Mouse (Mus musculus) embryonic facial prominence, embryonic 10.5 days (tissue): ENCODE data around the gene Mum1. TPM values are rescaled to one million over a fixed set of nuclear protein-coding genes. Genes with fewer than 3 reads are reported as not detected.

ENCODE experiments used
- DNase-seq: peaks from one replicate; pipeline ENCODE4 v3.0.0-alpha.2; 2017; ENCODE audit warnings: low spot score
- H3K27ac ChIP-seq: fragments of 300-500 bp; sonication (generic); replicated peaks from 2 replicates; pipeline ENCODE4 v1.5.1; 2016; ENCODE audit warnings: mild to moderate bottlenecking
- H3K27me3 ChIP-seq: fragments of 300-500 bp; sonication (generic); replicated peaks from 2 replicates; pipeline ENCODE4 v1.6.1; 2016; ENCODE audit warnings: low read depth, mild to moderate bottlenecking; ENCODE audit not compliant: poor library complexity, severe bottlenecking
- H3K36me3 ChIP-seq: fragments of 300-500 bp; sonication (generic); replicated peaks from 2 replicates; pipeline ENCODE4 v1.6.1; 2016; ENCODE audit warnings: mild to moderate bottlenecking, moderate library complexity
- H3K4me1 ChIP-seq: fragments of 300-500 bp; sonication (generic); 2 replicates; pipeline ENCODE4 v1.6.1; 2016
- H3K4me3 ChIP-seq: fragments of 300-500 bp; sonication (generic); 2 replicates; pipeline ENCODE4 v1.5.1; 2016; ENCODE audit warnings: mild to moderate bottlenecking, moderate library complexity
- H3K9me3 ChIP-seq: fragments of 300-500 bp; sonication (generic); 2 replicates; pipeline ENCODE4 v1.6.1; 2016; ENCODE audit warnings: mild to moderate bottlenecking
- WGBS: fragments of 180-500 bp; shearing (Covaris S2); methylation state at CpG from one replicate; pipeline ENCODE4 v1.1.7; 2016; 5-methylcytosine and 5-hydroxymethylcytosine counted together
- polyA plus RNA-seq: library from polyadenylated mRNA; unstranded; fragments of >200 nt; fragmentation: Nextera tagmentation; extraction: Ambion mirVana; gene quantifications from 2 replicates; pipeline ENCODE4 v1.2.1, GENCODE M21; 2016

Mum1 gene
- polyA plus RNA-seq = 95.9 and 98.1 TPM in 2 replicates

- Histone ChIP-seq H3K36me3 (peaks cover 39% of the 10 kb centered on the region), H3K27ac (peak within 1 kb of the TSS; percentile 99), H3K9me3 (no peaks in the 10 kb centered on the region), H3K4me1 (peaks cover 53% of the 10 kb centered on the region), H3K4me3 (peak within 1 kb of the TSS; percentile 93), H3K27me3 (no peaks in the 10 kb centered on the region)
- DNase-seq = peak; percentile 100
- WGBS = under 1% methylated on average over 75 of the region's 75 CpGs
These were observed at the start of gene Mum1 for GRCm38 (mm10) chr10:80226416-80227165. TSS of gene Mum1 (plus strand) at chr10:80226434.

GRCm38 (mm10) chr10:80177441-80178279 lies 48.6 kb upstream of the Mum1 start:
- Histone ChIP-seq H3K27me3 (no peaks in the 10 kb centered on the region), H3K27ac (peak overlapping the region; percentile 62; the same call in 1 of the 2 replicates), H3K4me3 (peak overlapping the region; percentile 11; the same call in 1 of the 2 replicates)

GRCm38 (mm10) chr10:80179068-80180051 lies 46.9 kb upstream of the Mum1 start, which contains the start of gene Efna2:
TSS of gene Efna2 (plus strand) at chr10:80179482.
- Histone ChIP-seq H3K36me3 (peaks cover 29% of the 10 kb centered on the region), H3K27me3 (peaks cover 10% of the 10 kb centered on the region; the same call in 1 of the 2 replicates), H3K27ac (peak within 1 kb of the TSS; percentile 94), H3K9me3 (no peaks in the 10 kb centered on the region), H3K4me1 (peaks cover 62% of the 10 kb centered on the region), H3K4me3 (peak within 1 kb of the TSS; percentile 83)
- peak; percentile 83 for DNase-seq
- 6% methylated on average over 106 of the region's 106 CpGs for WGBS

More at GRCm38 (mm10) chr10:80177441-80178279, 48.6 kb upstream of the Mum1 start:
- no peak for DNase-seq
- peaks cover 70% of the 10 kb centered on the region for H3K4me1 ChIP-seq
- peaks cover 12% of the 10 kb centered on the region for H3K36me3 ChIP-seq
- WGBS = 66% methylated on average over 7 of the region's 7 CpGs
- H3K9me3 ChIP-seq = no peaks in the 10 kb centered on the region

- peaks cover 18% of the 10 kb centered on the region for H3K27me3 ChIP-seq
- peak overlapping the region; percentile 94 for H3K27ac ChIP-seq
- no peak for DNase-seq
- peak overlapping the region; percentile 83 for H3K4me3 ChIP-seq
- H3K4me1 ChIP-seq = peaks cover 58% of the 10 kb centered on the region
- H3K36me3 ChIP-seq = peaks cover 33% of the 10 kb centered on the region
- no peaks in the 10 kb centered on the region for H3K9me3 ChIP-seq
- WGBS = 49% methylated on average over 6 of the region's 6 CpGs
These were observed 45.9 kb upstream of the Mum1 start for GRCm38 (mm10) chr10:80180288-80180687.

GRCm38 (mm10) chr10:80180823-80181222 lies 45.4 kb upstream of the Mum1 start:
- peak; percentile 66 for DNase-seq
- H3K27ac ChIP-seq = peak overlapping the region; percentile 94
- H3K27me3 ChIP-seq = peaks cover 23% of the 10 kb centered on the region
- peaks cover 58% of the 10 kb centered on the region for H3K4me1 ChIP-seq
- no peaks in the 10 kb centered on the region for H3K9me3 ChIP-seq
- H3K36me3 ChIP-seq = peaks cover 38% of the 10 kb centered on the region
- WGBS = 30% methylated on average over 5 of the region's 5 CpGs
- H3K4me3 ChIP-seq = peak overlapping the region; percentile 83

- peaks cover 53% of the 10 kb centered on the region for H3K4me1 ChIP-seq
- no peak for DNase-seq
- H3K36me3 ChIP-seq = peaks cover 55% of the 10 kb centered on the region
- no peaks in the 10 kb centered on the region for H3K9me3 ChIP-seq
- peaks cover 41% of the 10 kb centered on the region for H3K27me3 ChIP-seq
- WGBS = 93% methylated on average over 7 of the region's 7 CpGs
- H3K27ac ChIP-seq = no peak overlapping the region
- peak overlapping the region; percentile 83; the same call in 1 of the 2 replicates for H3K4me3 ChIP-seq
These were observed 43.7 kb upstream of the Mum1 start for GRCm38 (mm10) chr10:80182547-80182946.

GRCm38 (mm10) chr10:80186649-80187048 lies 39.6 kb upstream of the Mum1 start:
- 41% methylated on average over 27 of the region's 27 CpGs for WGBS
- peaks cover 71% of the 10 kb centered on the region for H3K36me3 ChIP-seq

GRCm38 (mm10) chr10:80187739-80188138 lies 38.5 kb upstream of the Mum1 start:
- Histone ChIP-seq H3K4me3 (no peak overlapping the region), H3K27me3 (peaks cover 93% of the 10 kb centered on the region), H3K4me1 (peaks cover 48% of the 10 kb centered on the region), H3K36me3 (peaks cover 60% of the 10 kb centered on the region), H3K9me3 (no peaks in the 10 kb centered on the region), H3K27ac (no peak overlapping the region)
- DNase-seq = no peak
- WGBS = 87% methylated on average over 10 of the region's 10 CpGs

More at GRCm38 (mm10) chr10:80186649-80187048, 39.6 kb upstream of the Mum1 start:
- H3K4me1 ChIP-seq = peaks cover 54% of the 10 kb centered on the region
- H3K9me3 ChIP-seq = no peaks in the 10 kb centered on the region
- H3K27me3 ChIP-seq = peaks cover 82% of the 10 kb centered on the region
- no peak for DNase-seq
- no peak overlapping the region for H3K27ac ChIP-seq
- H3K4me3 ChIP-seq = no peak overlapping the region; the same call in 1 of the 2 replicates

GRCm38 (mm10) chr10:80188453-80189024 lies 37.7 kb upstream of the Mum1 start:
- WGBS = 70% methylated on average over 15 of the region's 15 CpGs

GRCm38 (mm10) chr10:80189999-80190398 lies 36.2 kb upstream of the Mum1 start:
- Histone ChIP-seq H3K9me3 (no peaks in the 10 kb centered on the region), H3K36me3 (peaks cover 40% of the 10 kb centered on the region), H3K4me1 (peaks cover 61% of the 10 kb centered on the region), H3K4me3 (peak overlapping the region; percentile 58), H3K27ac (peak overlapping the region; percentile 81), H3K27me3 (peaks cover 94% of the 10 kb centered on the region)
- peak; percentile 56 for DNase-seq
- WGBS = 3% methylated on average over 21 of the region's 21 CpGs

More at GRCm38 (mm10) chr10:80188453-80189024, 37.7 kb upstream of the Mum1 start:
- Histone ChIP-seq H3K4me1 (peaks cover 53% of the 10 kb centered on the region), H3K27ac (no peak overlapping the region), H3K4me3 (no peak overlapping the region), H3K27me3 (peaks cover 99% of the 10 kb centered on the region), H3K36me3 (peaks cover 52% of the 10 kb centered on the region), H3K9me3 (no peaks in the 10 kb centered on the region)
- no peak for DNase-seq

GRCm38 (mm10) chr10:80190491-80191051 lies 35.7 kb upstream of the Mum1 start:
- H3K9me3 ChIP-seq = no peaks in the 10 kb centered on the region
- H3K4me1 ChIP-seq = peaks cover 55% of the 10 kb centered on the region
- peaks cover 91% of the 10 kb centered on the region for H3K27me3 ChIP-seq
- H3K27ac ChIP-seq = peak overlapping the region; percentile 81
- 1% methylated on average over 48 of the region's 48 CpGs for WGBS
- peak; percentile 77 for DNase-seq
- H3K36me3 ChIP-seq = peaks cover 37% of the 10 kb centered on the region
- H3K4me3 ChIP-seq = peak overlapping the region; percentile 58
